Mouse (Mus musculus): ENCODE data around the gene Hspbp1.

GRCm38 (mm10) chr7:4674114-4674731, 10.6 kb downstream of the Hspbp1 start:
- TF ChIP-seq CTCF (IDR thresholded peaks at IDR 0.05; ENCODE audit: low read depth, low read length) (no peak), POLR2A (IDR thresholded peaks at IDR 0.05; ENCODE audit: borderline replicate concordance, low read depth, low read length) (no peak)
